Mouse (Mus musculus) liver, adult 2 months (tissue): ENCODE measurements at regions not wholly inside any gene's neighbourhood (a gene's known extent, or its start where the extent isn't known, plus 50 kb on each side); places are given as distances from the start of the nearest gene placed in this dataset.

Experiments
- DNase-seq: peaks from one replicate; pipeline ENCODE4 v3.0.0-alpha.2; 2011; ENCODE audit warnings: low read depth, low spot score; ENCODE audit errors: extremely low read depth
- H3K27ac ChIP-seq: fragments of 200-500 bp; replicated peaks from 2 replicates; pipeline ENCODE4 v1.5.1; 2012; ENCODE audit warnings: low read depth, mild to moderate bottlenecking, control low read depth, inconsistent platforms, low read length; ENCODE audit not compliant: insufficient read depth
- H3K27me3 ChIP-seq: fragments of 200-500 bp; 2 replicates; pipeline ENCODE4 v1.6.1; 2012; ENCODE audit warnings: mild to moderate bottlenecking, moderate library complexity, low read length, inconsistent platforms; ENCODE audit not compliant: control insufficient read depth, insufficient read depth
- H3K36me3 ChIP-seq: fragments of 200-500 bp; 2 replicates; pipeline ENCODE4 v1.6.1; 2012; ENCODE audit warnings: low read length, inconsistent platforms; ENCODE audit not compliant: control insufficient read depth, insufficient read depth
- H3K4me1 ChIP-seq: fragments of 200-500 bp; 2 replicates; pipeline ENCODE4 v1.6.1; 2011; ENCODE audit warnings: low read length; ENCODE audit not compliant: control insufficient read depth, insufficient read depth
- H3K4me3 ChIP-seq: fragments of 200-500 bp; 2 replicates; pipeline ENCODE4 v1.5.1; 2011; ENCODE audit warnings: low read depth, mild to moderate bottlenecking, control low read depth, low read length, moderate library complexity; ENCODE audit not compliant: insufficient read depth
- H3K79me2 ChIP-seq: fragments of 200-500 bp; 2 replicates; pipeline ENCODE4 v1.6.1; 2012; ENCODE audit warnings: inconsistent platforms, mild to moderate bottlenecking, low read length, moderate library complexity; ENCODE audit not compliant: control insufficient read depth, insufficient read depth
- H3K9ac ChIP-seq: fragments of 200-500 bp; 2 replicates; pipeline ENCODE4 v1.6.1; 2012; ENCODE audit warnings: low read depth, mild to moderate bottlenecking, control low read depth, inconsistent platforms, low read length
- CTCF ChIP-seq: fragments of 200-500 bp; IDR thresholded peaks from 2 replicates; pipeline ENCODE4 v1.5.1; 2011; ENCODE audit warnings: low read depth, low read length, control low read depth
- POLR2A ChIP-seq: fragments of 200-500 bp; IDR thresholded peaks from 2 replicates; pipeline ENCODE4 v1.6.1; 2011; ENCODE audit warnings: low read length, control low read depth; ENCODE audit not compliant: insufficient read depth; ENCODE audit errors: extremely low read depth
- WGBS: fragments of 180-500 bp; shearing (Covaris S2); methylation state at CpG from one replicate; pipeline ENCODE4 v1.1.7; 2018; 5-methylcytosine and 5-hydroxymethylcytosine counted together

DNA sequence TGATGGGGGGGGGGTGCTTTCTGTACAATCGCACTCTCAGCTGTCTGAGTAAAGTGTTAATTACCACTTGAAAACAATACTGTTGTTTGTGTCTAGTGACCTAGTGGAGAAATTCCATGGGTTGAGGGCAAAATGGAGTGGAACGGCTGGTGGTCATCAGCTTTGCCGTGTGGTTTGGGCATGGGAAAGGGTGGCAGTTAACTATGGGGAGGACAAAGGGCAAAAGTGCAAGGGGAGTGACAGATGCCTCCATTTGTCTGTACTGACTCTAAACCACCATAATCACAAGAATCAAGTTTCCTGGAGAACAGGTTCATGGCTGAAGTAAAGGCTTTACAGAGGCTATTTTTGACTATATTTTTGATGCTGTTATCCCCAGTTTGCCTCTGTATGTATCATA, 294.0 kb upstream of the Slc30a5 start:
- TF ChIP-seq CTCF (no peak), POLR2A (no peak)
- Histone ChIP-seq H3K27ac (no peak overlapping the region), H3K36me3 (no peaks in the 10 kb centered on the region), H3K4me1 (no peaks in the 10 kb centered on the region), H3K79me2 (no peaks in the 10 kb centered on the region), H3K4me3 (no peak overlapping the region), H3K27me3 (no peaks in the 10 kb centered on the region), H3K9ac (no peak overlapping the region)
- WGBS = 86% methylated on average over 3 of the region's 3 CpGs
- no peak for DNase-seq

DNA sequence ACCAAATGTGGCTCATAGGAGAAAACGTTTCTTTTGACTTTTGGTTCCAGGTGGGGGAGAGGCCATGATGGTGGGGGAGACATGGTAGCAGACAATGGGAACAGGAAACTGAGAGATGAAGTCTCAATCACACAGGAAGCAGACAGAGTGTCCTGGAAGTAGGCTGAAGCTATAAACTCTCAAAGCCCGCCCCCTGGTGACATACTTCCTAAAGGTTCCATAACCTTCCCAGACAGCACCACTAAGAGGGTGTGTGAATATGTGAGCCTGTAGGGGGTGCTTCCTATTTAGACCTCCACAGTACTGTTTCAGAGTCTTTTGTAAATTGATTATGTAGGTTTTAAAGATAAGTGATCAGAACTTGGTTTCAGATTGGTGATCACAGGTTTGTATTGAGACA, 284.1 kb upstream of the Slc30a5 start:
- Histone ChIP-seq H3K4me3 (no peak overlapping the region), H3K4me1 (no peaks in the 10 kb centered on the region), H3K27ac (no peak overlapping the region), H3K36me3 (no peaks in the 10 kb centered on the region), H3K79me2 (no peaks in the 10 kb centered on the region), H3K27me3 (no peaks in the 10 kb centered on the region), H3K9ac (no peak overlapping the region)
- 87% methylated on average over 2 of the region's 2 CpGs for WGBS
- TF ChIP-seq POLR2A = no peak
- no peak for TF ChIP-seq CTCF
- no peak for DNase-seq

DNA sequence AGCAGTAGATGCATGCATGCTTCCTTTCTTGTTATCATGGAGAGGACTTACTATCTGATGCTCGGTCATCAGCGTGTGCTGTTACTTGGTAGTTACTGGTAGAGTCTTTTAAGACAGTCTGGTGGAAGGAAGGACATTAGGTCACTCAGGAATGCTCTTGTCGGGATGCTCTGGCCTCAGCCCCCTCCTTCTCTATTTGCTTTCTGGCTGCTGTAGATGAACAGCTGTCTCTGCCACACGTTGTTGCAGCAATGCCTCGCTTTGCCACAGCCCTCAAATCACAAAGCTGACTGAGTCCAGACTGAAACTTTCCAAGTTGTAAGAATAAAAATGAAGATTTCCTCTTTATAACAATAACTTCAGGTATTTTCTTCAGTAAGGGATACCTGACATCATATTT, 282.1 kb upstream of the Slc30a5 start:
- Histone ChIP-seq H3K27ac (no peak overlapping the region), H3K4me1 (no peaks in the 10 kb centered on the region), H3K79me2 (no peaks in the 10 kb centered on the region), H3K27me3 (no peaks in the 10 kb centered on the region), H3K4me3 (no peak overlapping the region), H3K36me3 (no peaks in the 10 kb centered on the region), H3K9ac (no peak overlapping the region)
- no peak for DNase-seq
- TF ChIP-seq POLR2A = no peak
- no peak for TF ChIP-seq CTCF
- WGBS = 48% methylated on average over 5 of the region's 5 CpGs

DNA sequence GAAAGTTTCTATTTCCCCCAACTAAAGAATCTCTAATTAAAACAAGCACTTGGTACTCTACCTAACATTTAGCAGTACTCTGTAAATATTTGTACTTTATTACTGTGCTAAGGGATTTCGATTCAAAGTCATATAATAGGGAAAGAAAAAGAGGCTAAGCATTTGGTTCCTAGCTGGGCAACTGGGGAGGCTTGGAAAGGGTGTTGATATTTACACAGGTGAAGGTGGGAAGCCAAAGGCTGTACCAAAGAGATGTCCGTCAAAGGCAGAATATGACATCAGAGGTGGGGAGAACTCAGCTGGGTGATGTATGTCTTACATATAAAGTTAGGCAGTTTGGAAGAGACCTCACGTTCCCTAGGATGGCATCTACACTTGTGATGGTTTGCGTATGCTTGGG, 278.9 kb upstream of the Slc30a5 start:
- 82% methylated on average over 4 of the region's 4 CpGs for WGBS
- H3K27me3 ChIP-seq = no peaks in the 10 kb centered on the region
- no peak overlapping the region for H3K27ac ChIP-seq
- H3K9ac ChIP-seq = no peak overlapping the region
- no peaks in the 10 kb centered on the region for H3K4me1 ChIP-seq
- no peaks in the 10 kb centered on the region for H3K36me3 ChIP-seq
- no peak for TF ChIP-seq CTCF
- no peak for TF ChIP-seq POLR2A
- H3K79me2 ChIP-seq = no peaks in the 10 kb centered on the region
- H3K4me3 ChIP-seq = no peak overlapping the region
- no peak for DNase-seq

DNA sequence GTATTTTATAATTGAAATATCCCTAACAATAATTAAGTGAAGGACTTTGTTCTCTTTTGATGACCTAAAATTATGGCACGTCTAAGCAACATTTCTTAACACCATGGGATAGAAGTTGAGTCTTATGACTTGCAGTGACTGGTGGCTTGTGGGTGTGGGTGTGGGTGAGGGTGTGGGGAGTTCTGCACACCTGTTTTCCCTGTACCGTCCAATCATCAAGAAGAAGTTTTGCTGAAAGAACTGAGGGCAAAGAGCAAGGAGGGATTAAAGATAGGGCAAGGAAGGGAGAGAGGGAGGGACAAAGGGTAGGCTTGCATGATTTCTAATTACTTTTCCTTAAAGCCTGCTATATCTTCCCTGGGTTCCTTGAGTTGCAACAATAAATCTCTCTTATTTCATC, 278.5 kb upstream of the Slc30a5 start:
- no peak for DNase-seq
- TF ChIP-seq POLR2A (no peak), CTCF (no peak)
- no peak overlapping the region for H3K4me3 ChIP-seq
- H3K79me2 ChIP-seq = no peaks in the 10 kb centered on the region
- no peaks in the 10 kb centered on the region for H3K27me3 ChIP-seq
- WGBS = 80% methylated on average over 2 of the region's 2 CpGs
- no peaks in the 10 kb centered on the region for H3K36me3 ChIP-seq
- no peak overlapping the region for H3K27ac ChIP-seq
- no peak overlapping the region for H3K9ac ChIP-seq
- no peaks in the 10 kb centered on the region for H3K4me1 ChIP-seq

DNA sequence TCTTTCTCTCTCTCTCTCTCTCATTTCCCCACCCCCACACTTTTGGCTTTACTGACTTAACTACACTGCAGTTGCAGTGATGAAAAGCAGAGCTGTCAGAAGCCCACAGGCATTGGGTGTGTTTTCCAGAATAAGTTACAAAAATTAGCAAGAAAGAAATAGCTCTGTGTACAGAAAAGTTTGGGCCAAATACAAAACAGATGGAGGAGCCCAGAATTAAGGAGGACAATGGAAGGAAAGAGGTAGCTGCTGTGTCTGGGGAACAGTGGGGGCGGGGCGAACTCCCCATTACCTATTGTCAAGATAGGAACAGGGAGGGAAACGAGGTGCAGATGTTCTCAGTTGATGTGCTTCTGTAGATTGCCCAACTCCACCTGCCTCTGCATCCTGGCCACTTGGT, 267.4 kb upstream of the Slc30a5 start:
- no peak overlapping the region for H3K27ac ChIP-seq
- H3K36me3 ChIP-seq = no peaks in the 10 kb centered on the region
- no peaks in the 10 kb centered on the region for H3K79me2 ChIP-seq
- H3K4me3 ChIP-seq = no peak overlapping the region
- WGBS = 65% methylated on average over 3 of the region's 3 CpGs
- H3K9ac ChIP-seq = no peak overlapping the region
- no peaks in the 10 kb centered on the region for H3K27me3 ChIP-seq
- no peak for DNase-seq
- TF ChIP-seq POLR2A (no peak), CTCF (no peak)
- no peaks in the 10 kb centered on the region for H3K4me1 ChIP-seq

DNA sequence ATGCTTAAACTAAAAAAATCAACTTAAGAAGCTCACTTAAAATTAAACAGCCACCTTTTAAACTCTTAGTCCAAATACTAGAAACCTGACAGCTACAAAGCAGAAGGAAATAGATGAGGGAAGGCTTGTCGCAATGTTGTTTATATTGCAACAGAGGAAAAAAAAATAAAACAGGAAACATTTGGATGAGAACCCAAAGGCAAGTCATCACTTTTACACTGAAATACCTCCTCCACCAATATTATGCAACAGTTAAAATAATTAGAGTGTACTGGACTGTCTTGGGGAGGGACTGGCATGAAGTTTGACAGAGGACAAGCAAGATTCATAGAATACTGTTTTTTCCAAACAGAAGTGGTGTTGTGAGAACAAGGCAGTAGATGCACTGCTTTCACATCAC, 263.6 kb upstream of the Slc30a5 start:
- no peaks in the 10 kb centered on the region for H3K36me3 ChIP-seq
- H3K9ac ChIP-seq = no peak overlapping the region
- H3K27ac ChIP-seq = no peak overlapping the region
- no peaks in the 10 kb centered on the region for H3K4me1 ChIP-seq
- TF ChIP-seq POLR2A (no peak), CTCF (no peak)
- peak; percentile 57 for DNase-seq
- no peaks in the 10 kb centered on the region for H3K27me3 ChIP-seq
- 6% methylated on average over 1 of the region's 1 CpGs for WGBS
- no peaks in the 10 kb centered on the region for H3K79me2 ChIP-seq
- no peak overlapping the region for H3K4me3 ChIP-seq
